Mouse (Mus musculus): ENCODE data around the gene Them5.

The Them5 gene

DNA sequence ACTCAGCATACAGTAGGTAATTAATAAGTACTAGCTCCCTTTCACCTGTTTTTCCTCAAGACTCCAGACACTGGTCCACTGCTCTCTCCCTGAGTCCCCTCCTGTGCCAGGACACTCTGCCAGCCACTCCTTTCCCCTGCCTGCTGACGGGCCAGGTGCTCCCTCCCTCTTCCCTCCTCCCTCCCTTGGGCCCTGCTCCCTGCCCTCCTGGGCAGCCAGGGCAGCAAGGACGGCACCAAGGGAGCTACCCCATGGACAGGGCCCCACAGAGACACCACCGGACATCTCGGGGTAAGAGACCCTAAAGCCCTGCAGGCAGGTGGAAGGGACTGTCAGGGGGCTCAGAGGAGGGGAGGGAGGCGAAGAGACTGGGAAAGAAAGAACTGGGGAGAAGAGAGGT lies 30.7 kb downstream of the Them5 start, which contains the start of gene Rorc:
TSS of gene Rorc (plus strand) at position 154 of the 400 bp plus-strand sequence.
- no peak for DNase-seq

DNA sequence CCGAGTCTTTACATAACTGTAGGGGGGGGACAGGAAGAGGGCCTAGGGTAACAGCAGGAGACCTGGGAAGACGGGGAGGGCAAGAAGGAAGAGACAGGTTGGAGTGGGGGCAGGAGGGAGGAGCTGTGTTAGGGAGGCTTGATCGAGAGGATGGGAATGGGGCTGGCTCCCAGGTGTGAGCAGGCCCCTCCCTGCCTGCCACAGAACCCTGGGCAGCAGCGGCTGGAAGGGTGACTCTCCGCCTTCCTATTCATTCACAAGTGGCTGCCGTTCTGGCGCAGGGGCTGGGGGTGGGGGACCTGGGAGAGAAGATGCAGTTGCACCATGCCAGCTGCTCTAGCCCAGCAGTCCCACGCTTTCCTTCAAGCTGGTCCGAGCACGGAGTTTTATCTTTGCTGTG lies 31.2 kb downstream of the Them5 start:
- DNase-seq = no peak

- no peak for DNase-seq
Observed at GRCm38 (mm10) chr3:94373597-94374011, 31.7 kb downstream of the Them5 start.

DNA sequence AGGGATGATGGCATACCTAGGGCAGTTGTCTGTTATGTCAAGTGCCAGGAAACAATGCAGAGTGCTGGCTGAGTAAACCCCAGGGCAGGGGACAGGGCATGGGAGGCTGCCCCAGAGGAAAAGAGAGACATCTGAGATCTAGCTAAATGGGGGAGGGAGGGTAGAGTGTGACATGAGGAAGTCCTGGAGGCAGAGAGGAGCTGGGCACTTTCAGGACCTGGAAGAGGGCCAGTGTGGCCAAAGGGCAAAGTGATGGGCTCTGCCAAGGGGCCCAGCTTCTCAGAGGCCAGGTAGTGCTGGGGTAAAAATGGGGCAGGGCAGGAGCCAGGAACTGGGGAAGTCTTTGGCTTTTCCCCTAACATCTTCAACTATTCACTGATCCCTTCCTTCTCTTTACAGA lies 32.7 kb downstream of the Them5 start:
- no peak for DNase-seq

- no peak for DNase-seq
Observed at GRCm38 (mm10) chr3:94375146-94375545, 33.2 kb downstream of the Them5 start.

DNA sequence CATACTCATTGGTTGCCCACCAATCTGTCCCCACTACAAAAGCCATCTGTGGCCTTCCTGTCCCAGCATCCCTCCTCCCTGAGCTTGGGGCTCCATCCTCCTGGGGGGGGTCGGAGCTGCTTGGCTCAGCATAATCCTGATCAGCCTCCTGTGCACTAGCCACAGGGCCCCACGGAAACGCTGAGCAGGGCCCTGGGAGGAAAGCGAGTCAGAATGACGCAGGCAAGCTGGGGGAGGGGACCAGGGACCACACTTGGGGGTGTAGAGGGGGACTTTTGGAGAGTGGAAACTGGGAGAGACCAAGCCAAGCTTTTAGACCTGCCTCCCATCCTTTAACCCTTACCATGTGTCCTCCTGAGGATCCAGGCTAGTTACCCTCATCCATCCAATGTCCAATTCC lies 34.0 kb downstream of the Them5 start:
- DNase-seq = no peak

DNA sequence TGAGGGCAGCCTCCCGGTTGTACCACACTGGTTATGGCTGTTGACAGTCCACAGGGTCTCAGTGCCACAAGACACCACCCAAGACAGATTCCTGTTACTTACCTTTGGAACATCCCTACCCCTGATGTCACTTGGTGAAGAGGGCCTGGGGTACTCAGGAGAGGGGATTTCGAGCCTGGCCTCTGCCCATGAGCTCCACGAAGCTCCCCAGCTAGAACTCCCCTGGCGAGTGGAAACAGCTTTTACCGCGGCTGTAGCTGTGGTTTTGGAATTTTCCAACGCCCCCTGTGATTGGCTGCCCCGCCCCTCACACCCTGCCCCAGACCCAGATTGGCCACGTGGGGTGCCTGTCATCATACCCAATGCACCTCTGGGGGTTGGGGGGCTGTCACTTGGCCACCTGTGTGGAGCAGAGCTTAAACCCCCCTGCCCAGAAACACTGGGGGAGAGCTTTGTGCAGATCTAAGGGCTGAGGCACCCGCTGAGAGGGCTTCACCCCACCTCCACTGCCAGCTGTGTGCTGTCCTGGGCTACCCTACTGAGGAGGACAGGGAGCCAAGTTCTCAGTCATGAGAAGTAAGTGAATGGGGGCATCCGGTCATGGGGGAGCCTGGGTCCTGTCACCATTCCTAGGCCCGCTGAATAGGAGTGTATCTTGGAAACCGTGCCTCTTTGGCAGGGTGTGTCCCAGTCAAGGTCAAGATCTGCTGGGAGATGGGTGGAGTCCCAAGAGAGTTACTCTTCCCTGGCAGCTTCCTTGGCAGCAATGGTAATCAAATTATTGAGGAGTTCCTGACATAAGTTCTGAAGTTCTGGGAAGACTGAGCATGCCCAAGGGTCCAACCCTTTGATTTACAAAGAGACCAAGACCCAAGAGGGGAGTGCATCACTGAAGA lies 35.4 kb downstream of the Them5 start:
- no peak for DNase-seq

DNA sequence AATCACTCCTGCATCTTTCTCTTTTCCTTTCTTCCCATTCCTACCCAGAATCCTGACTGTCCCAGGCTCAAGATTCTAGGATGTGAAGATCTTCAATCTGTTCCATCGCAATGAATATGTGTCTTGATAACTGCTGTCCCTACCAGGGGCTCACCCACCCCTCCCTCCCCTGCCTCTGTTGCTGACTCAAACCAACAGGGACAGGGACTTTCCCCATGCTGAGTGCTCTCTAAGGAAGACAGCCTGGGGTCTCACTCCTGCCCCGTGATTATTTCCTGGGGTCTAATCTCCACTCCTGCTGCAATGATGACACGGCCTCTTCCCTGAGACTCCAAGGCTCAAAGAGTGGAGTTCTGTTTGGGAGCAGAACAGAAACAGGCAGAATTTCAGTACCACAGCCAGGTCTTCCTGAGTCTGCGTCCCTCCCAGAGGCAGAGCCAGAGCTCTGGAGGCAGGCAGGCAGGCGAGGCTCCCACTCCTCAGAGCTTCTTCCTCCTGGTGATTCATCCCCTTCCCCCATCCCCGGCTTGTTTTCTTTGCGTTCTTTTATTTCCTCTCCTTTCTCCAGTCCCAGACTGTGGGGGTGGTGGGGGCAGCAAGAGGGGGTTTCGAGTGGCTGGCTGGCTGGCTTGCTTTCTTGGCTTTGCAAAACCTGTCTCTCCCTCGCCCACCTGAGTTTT lies 38.1 kb downstream of the Them5 start:
- peak; percentile 41 for DNase-seq

DNA sequence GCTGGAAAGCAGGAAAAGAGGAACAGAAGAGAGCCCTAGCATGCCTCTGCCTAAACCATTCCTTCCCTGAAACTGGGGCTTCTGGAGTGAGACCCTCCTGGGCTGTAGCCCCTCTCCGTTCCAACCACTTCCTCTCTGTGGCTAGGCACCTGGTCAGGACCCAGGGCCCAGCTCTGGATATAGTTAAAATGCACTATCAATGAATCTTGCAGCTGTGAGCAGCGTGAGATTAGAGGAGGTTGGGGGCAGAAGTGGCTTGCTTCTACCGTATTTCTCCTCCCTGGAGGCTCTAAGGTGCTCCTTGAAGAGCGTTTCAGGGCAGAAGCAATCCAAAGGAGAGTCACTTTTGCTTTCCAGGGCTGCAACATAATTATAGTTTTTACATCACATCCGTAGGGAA lies 40.4 kb downstream of the Them5 start:
- no peak for DNase-seq

GRCm38 (mm10) chr3:94383476-94383875 lies 41.6 kb downstream of the Them5 start:
- no peak for DNase-seq

GRCm38 (mm10) chr3:94386671-94387070 lies 44.8 kb downstream of the Them5 start:
- no peak for DNase-seq

GRCm38 (mm10) chr3:94387391-94387790 lies 45.5 kb downstream of the Them5 start:
- no peak for DNase-seq

DNA sequence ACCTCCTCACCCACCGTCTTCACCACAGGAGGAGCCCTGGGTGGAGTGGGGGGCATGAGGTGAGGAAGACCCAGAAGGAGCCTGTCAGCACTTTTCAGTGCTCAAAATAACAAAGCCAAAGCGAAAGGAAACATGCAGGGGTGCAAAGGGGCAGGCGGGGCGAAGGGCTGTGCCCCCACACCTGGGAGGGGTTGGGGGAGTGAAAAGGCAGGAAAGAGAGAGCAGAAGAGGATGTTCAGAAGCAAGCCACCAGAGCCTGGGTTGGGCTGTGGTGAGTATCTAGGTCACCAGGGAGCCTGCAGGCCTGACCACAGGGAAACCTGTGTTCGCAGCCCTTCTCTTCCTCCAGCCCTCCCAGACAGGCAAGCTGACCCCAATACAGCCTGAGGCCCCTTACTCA lies 46.1 kb downstream of the Them5 start:
- DNase-seq = no peak

DNA sequence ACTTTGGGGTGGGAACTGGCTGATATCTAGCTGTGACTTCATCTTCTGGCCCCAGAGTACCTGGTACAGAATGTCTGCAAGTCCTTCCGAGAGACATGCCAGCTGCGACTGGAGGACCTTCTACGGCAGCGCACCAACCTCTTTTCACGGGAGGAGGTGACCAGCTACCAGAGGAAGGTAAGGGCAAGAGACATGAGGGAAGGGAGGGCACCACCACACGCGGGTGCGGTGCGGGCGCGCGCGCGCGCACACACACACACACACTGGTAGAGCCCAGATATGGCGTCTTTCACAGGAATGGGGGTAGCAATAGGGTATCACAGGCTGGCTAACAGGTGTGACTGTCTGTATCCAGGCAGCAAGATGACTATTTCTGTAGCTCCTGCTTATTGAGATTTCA lies 47.5 kb downstream of the Them5 start:
- DNase-seq = no peak

DNA sequence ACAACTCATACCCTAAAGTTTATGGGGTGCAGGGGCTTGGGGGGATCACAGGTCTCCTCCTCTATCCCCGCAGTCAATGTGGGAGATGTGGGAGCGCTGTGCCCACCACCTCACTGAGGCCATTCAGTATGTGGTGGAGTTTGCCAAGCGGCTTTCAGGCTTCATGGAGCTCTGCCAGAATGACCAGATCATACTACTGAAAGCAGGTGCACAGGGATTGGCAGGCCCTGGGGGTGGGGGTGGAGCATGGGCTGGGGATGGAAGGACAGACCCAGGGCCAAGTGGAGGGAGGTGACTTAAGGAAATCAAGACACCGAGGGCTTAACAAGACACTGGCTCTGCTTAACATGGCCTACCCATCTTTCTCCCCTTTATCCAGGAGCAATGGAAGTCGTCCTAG lies 49.1 kb downstream of the Them5 start:
- DNase-seq = no peak

DNA sequence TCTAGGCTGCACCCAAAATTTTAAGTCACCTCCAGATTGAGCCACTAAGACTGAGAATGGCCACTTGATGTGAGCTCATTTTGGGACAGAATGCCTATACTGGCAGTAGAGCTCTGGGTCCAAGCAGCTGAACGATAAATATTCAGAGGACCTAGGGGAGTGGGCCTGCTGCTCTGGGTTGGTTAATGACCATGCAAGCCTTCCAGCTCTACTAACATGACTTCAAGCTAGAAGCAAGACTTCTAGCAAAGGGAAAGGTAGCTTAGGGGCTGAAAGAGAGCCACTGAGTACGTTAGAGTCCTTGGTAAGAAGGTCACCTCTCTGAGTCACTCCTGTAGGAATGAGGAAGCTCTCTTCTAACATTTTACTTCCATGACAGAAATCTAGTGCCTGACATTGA lies 50.2 kb downstream of the Them5 start:
- no peak for DNase-seq

GRCm38 (mm10) chr3:94393049-94393448 lies 51.1 kb downstream of the Them5 start:
- DNase-seq = no peak

DNA sequence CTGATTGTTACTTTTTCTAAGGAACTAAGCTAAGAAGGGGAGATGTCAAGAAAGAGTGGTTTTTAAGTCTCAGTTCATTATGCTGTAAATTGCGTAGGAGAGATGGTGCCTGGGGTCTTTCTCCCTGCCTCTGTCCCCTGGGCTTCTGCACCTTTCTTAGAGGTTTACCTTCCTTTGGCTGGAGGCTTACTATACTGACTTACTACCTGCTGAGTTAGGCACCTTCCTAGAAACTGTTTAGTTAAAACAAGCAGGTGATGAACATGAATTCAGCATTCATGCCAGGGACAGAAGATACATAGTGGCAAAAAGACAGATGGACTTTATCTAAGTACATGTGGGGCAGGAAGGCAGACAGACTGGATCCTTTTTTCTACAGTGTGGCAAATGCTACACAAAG lies 54.4 kb downstream of the Them5 start:
- no peak for DNase-seq

- no peak for DNase-seq
Observed at GRCm38 (mm10) chr3:94396851-94397250, 55.0 kb downstream of the Them5 start.
